Mouse (Mus musculus) midbrain, embryonic 10.5 days (tissue): ENCODE measurements around the gene Suv39h2. TPM values are rescaled to one million over a fixed set of nuclear protein-coding genes. Genes with fewer than 3 reads are reported as not detected.

Experiments used
- DNase-seq: peaks from one replicate; pipeline ENCODE4 v3.0.0-alpha.2; 2017; ENCODE audit warnings: low spot score
- H3K27ac ChIP-seq: fragments of 300-500 bp; sonication (generic); replicated peaks from 2 replicates; pipeline ENCODE4 v1.5.1; 2016; ENCODE audit warnings: mild to moderate bottlenecking
- H3K27me3 ChIP-seq: fragments of 300-500 bp; sonication (generic); 2 replicates; pipeline ENCODE4 v1.6.1; 2016; ENCODE audit warnings: low read depth, mild to moderate bottlenecking; ENCODE audit not compliant: poor library complexity, severe bottlenecking
- H3K36me3 ChIP-seq: fragments of 300-500 bp; sonication (generic); 2 replicates; pipeline ENCODE4 v1.6.1; 2016; ENCODE audit warnings: mild to moderate bottlenecking, moderate library complexity
- H3K4me1 ChIP-seq: fragments of 300-500 bp; sonication (generic); 2 replicates; pipeline ENCODE4 v1.6.1; 2016
- H3K4me3 ChIP-seq: fragments of 300-500 bp; sonication (generic); 2 replicates; pipeline ENCODE4 v1.5.1; 2016; ENCODE audit warnings: mild to moderate bottlenecking, moderate library complexity
- H3K9me3 ChIP-seq: fragments of 300-500 bp; sonication (generic); replicated peaks from 2 replicates; pipeline ENCODE4 v1.6.1; 2016; ENCODE audit warnings: mild to moderate bottlenecking
- WGBS: fragments of 180-500 bp; shearing (Covaris S2); methylation state at CpG from one replicate; pipeline ENCODE4 v1.1.7; 2016; 5-methylcytosine and 5-hydroxymethylcytosine counted together
- polyA plus RNA-seq: library from polyadenylated mRNA; unstranded; fragments of >200 nt; fragmentation: Nextera tagmentation; extraction: Ambion mirVana; gene quantifications from 2 replicates; pipeline ENCODE4 v1.2.1, GENCODE M21; 2016

Suv39h2 gene
- polyA plus RNA-seq, result 36.3 and 40.5 TPM in 2 replicates

GRCm38 (mm10) chr2:3474861-3475283, at the start of gene Suv39h2:
Gene Suv39h2 (minus strand): TSS chr2:3475031.
- peak within 1 kb of the TSS; percentile 88 for H3K4me3 ChIP-seq
- peaks cover 19% of the 10 kb centered on the region for H3K4me1 ChIP-seq
- H3K9me3 ChIP-seq, result peaks cover 5% of the 10 kb centered on the region; the same call in 1 of the 2 replicates
- H3K36me3 ChIP-seq, result peaks cover 26% of the 10 kb centered on the region
- H3K27me3 ChIP-seq, result no peaks in the 10 kb centered on the region
- peak; percentile 98 for DNase-seq
- H3K27ac ChIP-seq, result peak within 1 kb of the TSS; percentile 97
- WGBS, result under 1% methylated on average over 42 of the region's 42 CpGs

- WGBS, result 87% methylated on average over 4 of the region's 4 CpGs
- DNase-seq, result no peak
- no peak overlapping the region for H3K27ac ChIP-seq
- H3K4me1 ChIP-seq, result no peaks in the 10 kb centered on the region
- H3K27me3 ChIP-seq, result no peaks in the 10 kb centered on the region
- H3K4me3 ChIP-seq, result no peak overlapping the region
- no peaks in the 10 kb centered on the region for H3K36me3 ChIP-seq
- no peaks in the 10 kb centered on the region for H3K9me3 ChIP-seq
Measured at GRCm38 (mm10) chr2:3522558-3522957, 47.7 kb upstream of the Suv39h2 start.

DNA sequence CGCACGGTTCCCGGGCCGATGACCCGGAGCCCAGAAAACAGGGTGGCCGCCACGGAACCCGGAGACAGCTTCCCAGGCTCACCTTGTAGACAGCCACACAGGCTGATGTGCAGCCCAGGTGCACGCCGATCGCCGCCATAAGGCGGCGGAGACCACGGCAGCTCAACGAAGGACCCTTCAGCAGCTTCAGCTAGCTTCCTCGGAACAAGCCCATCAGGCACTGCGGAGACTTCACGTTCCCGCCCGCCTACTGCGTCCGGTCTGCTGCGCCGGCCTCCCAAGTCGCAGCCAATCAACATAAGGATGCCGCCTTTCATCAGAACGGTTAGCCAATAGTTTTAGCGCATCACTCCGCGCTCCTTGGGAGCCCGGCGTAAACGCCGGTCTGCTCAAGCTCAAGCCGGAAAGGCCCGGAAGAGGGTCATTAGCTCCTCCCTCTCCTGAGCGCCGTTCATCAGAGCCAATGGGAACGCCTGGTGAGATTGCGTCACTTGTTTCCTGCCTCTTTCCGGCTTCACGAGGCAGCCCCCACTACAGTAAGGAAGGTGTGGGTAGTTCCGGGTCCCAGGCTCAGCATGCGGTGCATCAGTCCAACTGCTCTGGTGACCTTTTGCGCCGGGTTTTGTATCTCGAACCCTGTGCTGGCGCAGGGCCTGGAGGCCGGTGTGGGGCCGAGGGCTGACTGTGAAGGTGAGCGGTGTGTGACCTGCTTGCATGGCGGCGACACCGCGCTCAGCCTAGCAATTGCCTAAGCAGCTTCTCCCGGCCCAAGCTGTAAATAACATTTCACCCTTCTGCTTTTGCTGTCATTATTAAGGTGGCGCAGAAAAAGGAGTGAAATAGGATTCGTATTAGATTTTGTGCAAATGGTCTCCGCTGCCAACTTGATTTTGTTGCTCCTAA, 38.0 kb upstream of the Suv39h2 start, which contains the start of the genes Gm45902, Hspa14 and Cdnf:
TSS of gene Gm45902 (minus strand) at position 239 of the 903 bp plus-strand sequence.
TSS of gene Hspa14 (minus strand) at position 263 of the 903 bp plus-strand sequence.
TSS of gene Cdnf (plus strand) at position 479 of the 903 bp plus-strand sequence.
- H3K4me3 ChIP-seq, result peak within 1 kb of the TSS; percentile 86
- H3K27me3 ChIP-seq, result no peaks in the 10 kb centered on the region
- H3K9me3 ChIP-seq, result no peaks in the 10 kb centered on the region
- under 1% methylated on average over 60 of the region's 60 CpGs for WGBS
- H3K4me1 ChIP-seq, result peaks cover 15% of the 10 kb centered on the region
- H3K27ac ChIP-seq, result peak within 1 kb of the TSS; percentile 91
- peak; percentile 95 for DNase-seq
- H3K36me3 ChIP-seq, result peaks cover 33% of the 10 kb centered on the region

DNA sequence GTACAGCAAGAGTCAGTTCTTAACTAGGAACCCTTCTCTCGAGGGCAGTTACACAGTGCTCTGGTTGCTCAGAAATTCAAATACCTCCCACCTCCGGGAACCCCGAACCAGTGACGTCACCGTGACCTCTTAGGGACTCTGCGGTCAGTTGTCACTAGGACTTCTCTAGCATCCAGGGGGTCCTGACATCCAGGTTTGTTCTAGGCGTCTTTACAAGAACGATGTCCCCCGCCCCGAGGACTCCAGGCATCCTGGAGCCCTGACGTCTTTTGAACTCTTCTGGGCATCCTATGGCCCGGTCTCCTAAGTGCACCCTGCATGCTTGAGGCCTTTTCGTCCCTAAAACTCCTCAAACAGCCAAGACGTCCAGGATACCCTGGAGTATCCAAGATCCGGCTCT, 37.2 kb upstream of the Suv39h2 start:
- no peaks in the 10 kb centered on the region for H3K9me3 ChIP-seq
- under 1% methylated on average over 15 of the region's 15 CpGs for WGBS
- no peaks in the 10 kb centered on the region for H3K27me3 ChIP-seq
- peak overlapping the region; percentile 91 for H3K27ac ChIP-seq
- peaks cover 15% of the 10 kb centered on the region for H3K4me1 ChIP-seq
- H3K36me3 ChIP-seq, result peaks cover 41% of the 10 kb centered on the region
- H3K4me3 ChIP-seq, result peak overlapping the region; percentile 86
- peak; percentile 49 for DNase-seq

GRCm38 (mm10) chr2:3500886-3501285, 26.1 kb upstream of the Suv39h2 start:
- no peaks in the 10 kb centered on the region for H3K27me3 ChIP-seq
- no peaks in the 10 kb centered on the region for H3K9me3 ChIP-seq
- peaks cover 92% of the 10 kb centered on the region for H3K36me3 ChIP-seq
- DNase-seq, result no peak
- H3K4me3 ChIP-seq, result no peak overlapping the region
- H3K27ac ChIP-seq, result no peak overlapping the region
- 93% methylated on average over 5 of the region's 5 CpGs for WGBS
- H3K4me1 ChIP-seq, result no peaks in the 10 kb centered on the region

DNA sequence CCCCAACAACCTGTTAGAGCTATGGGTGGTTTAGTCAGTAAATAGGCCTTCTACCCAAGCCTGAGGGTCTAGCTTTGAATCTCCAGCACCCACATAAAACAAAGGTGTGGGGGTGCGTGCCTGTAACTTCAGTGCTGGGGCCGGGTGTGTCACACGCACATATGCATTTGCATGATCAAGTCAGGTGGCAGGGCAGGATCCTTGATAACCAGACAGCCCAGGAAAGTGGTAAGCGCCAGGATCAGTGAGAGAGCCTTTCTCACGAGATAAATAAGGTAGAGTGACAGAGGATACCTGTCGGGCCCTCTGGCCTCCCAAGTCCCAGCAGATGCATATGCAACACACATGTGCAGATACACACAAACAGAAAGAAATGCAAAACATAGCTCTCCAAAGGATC, 24.7 kb upstream of the Suv39h2 start:
- Histone ChIP-seq H3K4me1 (no peaks in the 10 kb centered on the region), H3K27ac (no peak overlapping the region), H3K36me3 (peaks cover 91% of the 10 kb centered on the region), H3K9me3 (no peaks in the 10 kb centered on the region), H3K4me3 (no peak overlapping the region), H3K27me3 (no peaks in the 10 kb centered on the region)
- DNase-seq, result no peak
- 97% methylated on average over 6 of the region's 6 CpGs for WGBS

DNA sequence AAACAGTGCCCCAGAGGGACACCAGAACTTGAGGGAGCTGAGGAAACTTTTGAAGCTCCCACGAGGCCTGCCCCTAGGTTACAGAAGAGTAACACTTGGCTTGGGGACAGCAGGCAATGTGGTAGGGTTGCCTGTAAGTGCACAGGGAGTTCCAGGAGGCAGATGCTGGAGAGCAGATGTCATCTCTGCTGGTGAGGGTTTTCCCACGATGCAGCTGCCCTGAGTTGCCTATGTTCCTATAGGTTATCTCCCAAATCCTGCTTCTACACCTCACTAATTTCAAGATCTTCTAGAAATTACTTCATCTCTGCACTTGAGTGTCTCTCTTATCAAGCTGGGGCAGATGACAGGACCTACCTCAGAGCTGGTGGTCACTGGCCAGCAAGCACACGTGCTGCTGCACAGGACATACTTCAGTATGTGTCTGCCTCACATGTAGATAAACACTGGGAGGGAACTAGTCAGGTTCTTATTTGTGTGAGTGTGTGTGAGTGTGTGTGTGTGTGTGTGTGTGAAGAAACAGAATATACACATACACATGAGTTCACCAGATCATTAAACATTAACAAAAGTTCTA, 19.1 kb upstream of the Suv39h2 start:
- no peak overlapping the region for H3K4me3 ChIP-seq
- H3K27ac ChIP-seq, result no peak overlapping the region
- no peaks in the 10 kb centered on the region for H3K9me3 ChIP-seq
- peaks cover 92% of the 10 kb centered on the region for H3K36me3 ChIP-seq
- WGBS, result 91% methylated on average over 3 of the region's 3 CpGs
- no peaks in the 10 kb centered on the region for H3K27me3 ChIP-seq
- DNase-seq, result no peak
- no peaks in the 10 kb centered on the region for H3K4me1 ChIP-seq

DNA sequence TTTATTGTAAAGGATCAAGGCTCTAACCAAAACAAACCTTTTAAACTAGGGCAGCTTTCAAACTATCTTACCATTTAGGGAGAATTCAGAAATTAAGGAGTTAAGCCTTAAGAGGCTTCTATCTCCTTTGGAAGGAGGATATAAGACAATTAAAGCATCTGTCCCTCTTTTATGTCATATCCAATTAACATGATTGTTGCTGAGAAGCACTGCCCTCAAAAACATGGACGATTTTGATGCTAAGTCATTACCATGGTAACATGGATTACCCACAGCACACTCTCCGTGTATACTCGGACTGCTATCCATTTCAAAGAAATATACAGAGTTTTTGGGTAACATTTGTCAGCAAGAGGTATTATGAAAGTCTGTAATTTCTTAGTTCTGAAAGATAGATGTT, 15.0 kb upstream of the Suv39h2 start:
- Histone ChIP-seq H3K9me3 (no peaks in the 10 kb centered on the region), H3K27me3 (no peaks in the 10 kb centered on the region), H3K36me3 (peaks cover 57% of the 10 kb centered on the region), H3K27ac (no peak overlapping the region), H3K4me3 (no peak overlapping the region), H3K4me1 (no peaks in the 10 kb centered on the region)
- 78% methylated on average over 3 of the region's 3 CpGs for WGBS
- no peak for DNase-seq

GRCm38 (mm10) chr2:3480239-3480638, 5.4 kb upstream of the Suv39h2 start:
- DNase-seq, result no peak
- peaks cover 7% of the 10 kb centered on the region for H3K4me1 ChIP-seq
- no peak overlapping the region for H3K4me3 ChIP-seq
- WGBS, result 88% methylated on average over 3 of the region's 3 CpGs
- no peak overlapping the region for H3K27ac ChIP-seq
- no peaks in the 10 kb centered on the region for H3K27me3 ChIP-seq
- H3K9me3 ChIP-seq, result peaks cover 5% of the 10 kb centered on the region; the same call in 1 of the 2 replicates
- no peaks in the 10 kb centered on the region for H3K36me3 ChIP-seq

DNA sequence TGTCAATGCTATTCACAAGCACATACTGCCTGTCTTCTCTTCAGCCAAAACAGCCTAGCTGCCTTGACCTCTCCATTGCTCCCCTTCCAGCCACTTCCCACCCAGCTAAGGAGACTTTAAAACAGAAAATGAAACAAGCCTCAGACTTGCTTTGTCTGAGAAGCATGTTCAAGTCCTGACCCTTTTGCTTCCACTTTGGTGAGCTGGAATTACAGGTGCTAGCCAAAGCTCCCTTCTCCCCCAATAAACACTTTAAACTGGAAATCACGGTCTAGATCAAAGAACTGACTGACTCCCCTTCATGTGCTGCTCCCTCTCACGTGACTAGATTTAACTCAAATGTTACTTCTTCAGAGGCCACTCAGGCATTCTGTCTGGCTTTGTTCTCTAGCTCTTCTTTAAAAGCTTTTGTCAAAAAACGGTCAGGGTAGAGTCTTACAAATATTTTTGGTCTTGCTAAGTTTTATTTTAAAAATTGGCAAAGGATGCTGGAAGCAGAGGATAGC, 968 bp upstream of the Suv39h2 start:
- peaks cover 17% of the 10 kb centered on the region for H3K36me3 ChIP-seq
- no peaks in the 10 kb centered on the region for H3K27me3 ChIP-seq
- peaks cover 19% of the 10 kb centered on the region for H3K4me1 ChIP-seq
- no peak for DNase-seq
- H3K27ac ChIP-seq, result peak overlapping the region; percentile 97
- H3K4me3 ChIP-seq, result peak overlapping the region; percentile 88; the same call in 1 of the 2 replicates
- 70% methylated on average over 3 of the region's 3 CpGs for WGBS
- H3K9me3 ChIP-seq, result peaks cover 5% of the 10 kb centered on the region; the same call in 1 of the 2 replicates

- Histone ChIP-seq H3K27ac (peak overlapping the region; percentile 97), H3K4me1 (peaks cover 19% of the 10 kb centered on the region), H3K4me3 (peak overlapping the region; percentile 88), H3K36me3 (peaks cover 31% of the 10 kb centered on the region), H3K27me3 (no peaks in the 10 kb centered on the region), H3K9me3 (peaks cover 2% of the 10 kb centered on the region; the same call in 1 of the 2 replicates)
- DNase-seq, result peak; percentile 78
- under 1% methylated on average over 46 of the region's 46 CpGs for WGBS
Measured at GRCm38 (mm10) chr2:3474361-3474805, 448 bp downstream of the Suv39h2 start.

DNA sequence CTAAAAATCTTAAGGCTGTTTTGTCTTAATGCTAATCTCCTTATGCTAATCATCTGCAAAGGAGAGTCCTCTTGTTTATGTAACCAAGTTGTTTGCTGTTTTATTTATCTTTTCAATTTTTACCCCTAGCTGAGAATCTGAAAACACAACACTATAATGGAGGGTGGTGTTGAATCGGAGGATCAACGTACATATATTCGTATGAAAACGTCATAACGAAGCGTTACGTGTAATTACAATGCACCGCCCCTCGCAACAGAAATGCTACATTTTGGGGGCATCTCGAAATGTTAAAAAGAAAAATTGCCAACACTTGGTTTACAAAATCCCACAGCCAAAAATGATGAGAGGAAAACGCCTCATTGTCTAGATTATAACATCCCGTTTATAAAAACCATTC, 940 bp downstream of the Suv39h2 start:
- WGBS, result under 1% methylated on average over 12 of the region's 12 CpGs
- peaks cover 19% of the 10 kb centered on the region for H3K4me1 ChIP-seq

More for the DNA sequence above, 940 bp downstream of the Suv39h2 start:
- Histone ChIP-seq H3K27ac (peak overlapping the region; percentile 97), H3K27me3 (no peaks in the 10 kb centered on the region), H3K36me3 (peaks cover 36% of the 10 kb centered on the region), H3K9me3 (no peaks in the 10 kb centered on the region), H3K4me3 (peak overlapping the region; percentile 88)
- no peak for DNase-seq
